Mouse (Mus musculus): ENCODE measurements around the gene Slc25a17. TPM values are rescaled to one million over a fixed set of nuclear protein-coding genes. Genes with fewer than 3 reads are reported as not detected.

Slc25a17 gene
- polyA plus RNA-seq, 1 experiment, result 47.5 TPM

DNA sequence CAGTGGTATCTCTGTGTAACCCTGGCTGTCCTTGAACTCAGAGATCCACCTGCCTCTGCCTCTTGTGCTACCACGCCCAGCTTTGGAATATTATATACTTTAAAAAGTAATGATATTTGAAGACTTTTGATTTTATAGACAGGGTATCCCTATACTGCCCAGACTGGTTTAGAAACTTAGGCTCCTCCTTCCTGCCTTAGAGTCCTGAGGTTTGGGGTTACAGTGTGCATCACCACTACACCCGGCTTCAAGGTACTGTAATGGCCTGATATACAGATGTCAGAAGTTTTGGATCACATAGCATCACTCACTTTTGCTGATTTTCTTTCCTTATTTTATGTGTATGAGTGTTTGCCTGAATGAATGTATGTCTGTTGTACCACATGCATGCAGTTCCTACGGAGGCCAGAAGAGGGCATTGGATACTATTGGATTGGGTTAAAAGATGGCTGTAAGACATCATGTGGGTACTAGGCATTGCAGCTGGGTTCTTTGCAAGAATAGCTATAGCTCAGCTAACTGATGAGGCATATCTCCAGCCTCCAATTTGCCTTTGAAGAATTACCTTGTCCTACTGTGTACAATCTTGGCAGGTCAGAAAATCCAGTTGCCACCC lies 5.4 kb downstream of the Slc25a17 start:
- DNase-seq (ENCODE audit: low read depth), result no peak

- no peak for DNase-seq (ENCODE audit: low read depth)
Measured at GRCm38 (mm10) chr15:81352638-81353037, 8.0 kb downstream of the Slc25a17 start.

DNA sequence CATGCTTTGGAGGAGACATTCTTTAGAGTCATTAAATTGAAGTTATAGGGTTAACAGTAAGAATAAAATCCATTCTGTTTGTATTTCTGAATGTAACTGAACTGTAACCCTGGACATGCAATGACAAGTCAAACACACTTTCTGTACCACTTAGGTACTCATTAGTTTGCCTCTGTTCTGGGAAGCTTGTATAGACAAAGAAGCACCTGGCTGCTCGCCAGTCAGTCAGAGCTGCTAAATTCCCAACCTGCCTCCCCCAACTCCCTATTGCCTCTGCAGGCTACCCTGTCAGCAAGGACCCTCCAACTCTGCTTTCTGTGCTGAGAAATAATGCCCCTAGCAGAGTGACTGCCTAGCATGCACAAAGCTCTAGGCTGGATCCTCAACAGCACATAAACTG lies 10.2 kb downstream of the Slc25a17 start:
- no peak for DNase-seq (ENCODE audit: low read depth)

GRCm38 (mm10) chr15:81348366-81348765 lies 12.2 kb downstream of the Slc25a17 start:
- no peak for DNase-seq (ENCODE audit: low read depth)

- no peak for DNase-seq (ENCODE audit: low read depth)
Measured at GRCm38 (mm10) chr15:81347466-81347865, 13.1 kb downstream of the Slc25a17 start.

- DNase-seq (ENCODE audit: low read depth), result no peak
Measured at GRCm38 (mm10) chr15:81341426-81341825, 19.2 kb downstream of the Slc25a17 start.

- DNase-seq (ENCODE audit: low read depth), result no peak
Measured at GRCm38 (mm10) chr15:81339158-81339557, 21.5 kb downstream of the Slc25a17 start.

- DNase-seq (ENCODE audit: low read depth), result no peak
Measured at GRCm38 (mm10) chr15:81336466-81336865, 24.1 kb downstream of the Slc25a17 start.

DNA sequence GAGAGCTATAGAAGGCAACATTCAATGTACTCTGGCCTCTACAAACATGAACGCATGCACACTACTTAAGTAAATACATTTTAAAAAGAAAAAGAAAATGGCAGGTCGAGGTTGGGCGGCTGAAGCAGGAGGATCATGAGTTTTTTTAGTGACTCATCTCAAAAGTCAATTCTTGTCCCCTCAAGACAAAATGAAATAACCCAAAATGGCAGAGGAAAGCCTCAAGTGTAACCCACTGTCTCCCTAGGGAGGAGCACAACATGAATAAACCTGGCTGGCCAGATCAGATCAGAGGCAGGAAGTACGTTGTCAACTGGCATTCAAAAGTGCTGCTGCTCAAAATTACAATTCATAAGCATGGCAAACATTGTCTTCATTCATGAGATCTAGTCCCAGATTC lies 28.1 kb downstream of the Slc25a17 start:
- no peak for DNase-seq (ENCODE audit: low read depth)

DNA sequence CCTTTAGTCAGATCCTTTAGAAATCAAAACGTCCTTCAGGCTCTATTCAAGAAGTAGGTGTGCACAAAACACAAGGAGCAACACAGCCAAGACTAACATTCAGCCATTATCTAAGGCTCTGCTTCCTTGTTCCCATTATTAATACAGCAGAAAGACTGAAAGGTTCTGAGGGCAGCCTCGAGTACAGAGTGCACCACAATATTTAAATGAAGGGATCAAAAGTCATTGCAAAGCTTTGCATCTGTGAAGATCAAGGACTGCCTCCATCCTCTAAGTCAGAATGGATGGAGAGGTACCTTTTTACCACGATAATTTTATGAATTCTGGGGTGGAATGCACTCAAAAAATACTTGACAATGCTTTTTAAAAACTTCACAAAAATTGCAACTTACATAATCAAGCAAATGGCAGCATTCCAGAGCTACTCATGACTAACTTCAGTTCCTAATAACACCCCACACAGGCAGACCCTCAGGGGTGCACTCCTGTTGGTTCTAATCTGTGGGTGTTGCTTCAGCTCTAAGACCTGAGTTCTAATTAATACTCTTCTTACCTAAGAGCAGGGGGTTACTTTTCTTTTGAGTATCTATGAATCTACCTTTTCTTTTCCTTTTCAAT lies 29.7 kb downstream of the Slc25a17 start:
- DNase-seq (ENCODE audit: low read depth), result no peak

GRCm38 (mm10) chr15:81329721-81330369 lies 30.8 kb downstream of the Slc25a17 start:
- no peak for DNase-seq (ENCODE audit: low read depth)

GRCm38 (mm10) chr15:81327501-81327900 lies 33.1 kb downstream of the Slc25a17 start:
- DNase-seq (ENCODE audit: low read depth), result no peak

- DNase-seq (ENCODE audit: low read depth), result no peak
Measured at GRCm38 (mm10) chr15:81324979-81325378, 35.6 kb downstream of the Slc25a17 start.

GRCm38 (mm10) chr15:81320137-81320536 lies 40.5 kb downstream of the Slc25a17 start:
- DNase-seq (ENCODE audit: low read depth), result no peak

DNA sequence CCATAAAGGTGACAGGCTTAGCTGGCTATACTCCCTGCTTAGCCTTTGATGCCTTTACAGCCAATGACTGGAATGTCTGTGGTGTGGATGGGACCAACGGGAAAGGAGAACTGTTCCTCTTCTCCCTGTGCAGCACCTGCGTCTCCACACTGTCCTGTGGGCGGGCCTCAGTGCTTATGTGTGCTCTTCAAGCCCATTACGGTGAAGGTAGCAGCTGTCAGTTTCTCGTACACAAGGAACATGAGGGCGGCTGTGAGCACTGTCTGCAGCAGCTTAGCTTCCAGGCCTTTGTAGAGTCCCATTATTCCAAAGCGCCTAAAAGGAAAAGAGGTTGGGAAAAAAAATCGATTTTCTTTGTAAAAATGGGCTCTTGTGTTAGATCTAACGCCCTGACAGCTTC lies 41.1 kb downstream of the Slc25a17 start:
- no peak for DNase-seq (ENCODE audit: low read depth)

- no peak for DNase-seq (ENCODE audit: low read depth)
Measured at GRCm38 (mm10) chr15:81313928-81314327, 46.7 kb downstream of the Slc25a17 start.

GRCm38 (mm10) chr15:81311026-81311425 lies 49.6 kb downstream of the Slc25a17 start:
- DNase-seq (ENCODE audit: low read depth), result no peak

- no peak for DNase-seq (ENCODE audit: low read depth)
Measured at GRCm38 (mm10) chr15:81310353-81310752, 50.3 kb downstream of the Slc25a17 start.

DNA sequence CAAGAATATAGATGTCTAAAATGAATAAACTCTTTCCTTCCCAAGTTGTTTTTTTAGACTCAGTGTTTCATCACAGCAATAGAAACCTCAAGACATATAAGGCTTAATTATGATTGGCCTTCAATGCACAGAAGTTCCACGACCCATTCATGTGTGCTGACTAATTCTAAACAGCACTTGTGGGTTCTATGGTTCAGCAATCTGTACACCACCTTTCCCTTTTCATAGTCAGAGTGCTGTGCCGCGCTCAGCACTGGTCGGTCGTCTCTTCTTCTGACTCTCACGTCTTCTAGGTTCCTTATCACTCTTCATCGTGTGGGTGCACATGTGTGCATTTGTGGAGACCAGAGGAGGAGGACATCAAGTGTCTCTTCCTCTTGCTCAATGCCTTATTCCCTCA lies 52.6 kb downstream of the Slc25a17 start:
- DNase-seq (ENCODE audit: low read depth), result no peak

DNA sequence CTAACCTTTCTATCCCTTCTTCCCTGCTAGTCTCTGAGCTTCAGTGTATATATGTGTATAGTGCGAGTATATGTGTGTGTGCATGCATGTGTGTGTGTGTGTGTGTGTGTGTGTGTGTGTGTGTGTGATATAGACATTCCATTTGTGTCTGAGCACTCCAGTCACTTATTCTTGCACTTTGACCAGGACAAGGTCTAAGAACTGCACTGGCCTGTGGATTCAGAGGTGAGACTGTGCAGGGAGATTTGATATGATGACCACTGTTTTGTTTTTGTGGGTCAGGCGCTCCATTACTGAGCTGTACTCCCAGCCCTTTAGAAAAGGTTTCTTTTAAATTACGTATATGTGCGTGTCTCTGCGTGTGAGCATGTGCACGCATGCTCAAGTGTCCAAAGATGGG lies 54.1 kb downstream of the Slc25a17 start:
- DNase-seq (ENCODE audit: low read depth), result no peak

DNA sequence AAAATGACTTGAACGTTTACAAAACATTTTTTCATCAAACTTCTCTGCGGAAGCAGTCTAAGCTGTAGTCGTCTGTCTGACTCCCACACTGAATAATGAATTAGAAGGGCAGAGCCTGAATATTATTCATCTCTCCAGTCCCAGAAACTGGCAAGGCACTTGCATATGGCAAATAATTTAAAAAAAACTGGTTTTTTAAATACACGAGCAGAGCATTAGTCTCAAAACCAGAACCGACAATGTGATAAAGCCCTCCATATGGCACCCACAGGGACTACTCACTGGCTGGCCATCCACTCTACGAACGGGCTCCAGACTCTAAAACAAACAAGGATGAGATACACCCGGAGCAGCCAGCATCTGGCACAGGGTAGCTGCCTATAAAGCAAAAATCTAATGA lies 55.6 kb downstream of the Slc25a17 start:
- DNase-seq (ENCODE audit: low read depth), result no peak

DNA sequence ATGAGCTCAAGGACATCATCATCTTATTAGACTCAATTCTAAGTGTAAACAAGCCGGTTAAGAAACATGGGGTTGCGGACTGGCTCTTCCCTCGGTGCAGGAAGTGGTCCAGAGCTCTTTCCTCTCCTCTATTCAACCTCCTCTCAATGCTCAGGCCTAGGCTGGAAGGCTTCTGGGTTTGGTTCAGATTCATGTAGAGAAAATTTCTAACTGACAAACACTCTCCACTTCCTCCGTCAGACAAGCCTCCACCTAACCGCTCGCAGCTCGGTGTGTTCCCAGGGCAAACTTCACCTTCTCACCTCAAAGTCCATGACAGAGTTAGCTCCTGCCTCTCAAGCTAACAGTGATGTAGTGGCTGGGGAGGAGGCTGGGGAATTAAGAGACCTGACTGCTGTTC lies 56.6 kb downstream of the Slc25a17 start:
- no peak for DNase-seq (ENCODE audit: low read depth)

- DNase-seq (ENCODE audit: low read depth), result no peak
Measured at GRCm38 (mm10) chr15:81302151-81302808, 58.3 kb downstream of the Slc25a17 start.

Measured in gonadal fat pad, adult 2 months (tissue).